Mouse (Mus musculus): Measurements from ENCODE around the gene Capn11.

- TF ChIP-seq POLR2A (IDR thresholded peaks at IDR 0.05; ENCODE audit: extremely low read depth, insufficient read depth, low read length) (peak; percentile 64; the same call in 1 of the 2 replicates), CTCF (IDR thresholded peaks at IDR 0.05; ENCODE audit: low read depth, low read length) (no peak)
Observed at GRCm38 (mm10) chr17:45599446-45600242, 59.5 kb downstream of the Capn11 start, which contains the start of gene Slc29a1.
